Mouse (Mus musculus): Measurements from ENCODE around the gene Slc22a20. TPM values are rescaled to one million over a fixed set of nuclear protein-coding genes. Genes with fewer than 3 reads are reported as not detected.

Gene Slc22a20
- polyA plus RNA-seq, 1 experiment from 2014 or later, result not detected

GRCm38 (mm10) chr19:5928546-5928945, 57.4 kb downstream of the Slc22a20 start:
- DNase-seq (ENCODE audit: low spot score) (no peak), ATAC-seq (ENCODE audit: low FRiP score) (no peak)
- Histone ChIP-seq H3K9me3 (ENCODE audit: control insufficient read depth, low read length) (no peaks in the 10 kb centered on the region), H3K4me3 (ENCODE audit: low read depth, low read length) (no peak overlapping the region), H3K9ac (ENCODE audit: low read depth, low read length) (no peak overlapping the region), H3K27me3 (ENCODE audit: control insufficient read depth, insufficient read depth, low read length) (peaks cover 6% of the 10 kb centered on the region), H3K4me2 (replicated peaks; ENCODE audit: low read depth, low read length) (no peak overlapping the region), H3K27ac (ENCODE audit: low read depth, low read length) (no peak overlapping the region), H3K4me1 (replicated peaks; ENCODE audit: control insufficient read depth, insufficient read depth, low read length) (no peaks in the 10 kb centered on the region; the same call in 1 of the 2 replicates), H3K36me3 (ENCODE audit: control insufficient read depth, insufficient read depth, low read length) (no peaks in the 10 kb centered on the region)
- WGBS, result 65% methylated on average over 3 of the region's 3 CpGs

- WGBS, result 78% methylated on average over 6 of the region's 6 CpGs
- no peak for DNase-seq (ENCODE audit: low spot score)
- H3K27me3 ChIP-seq (ENCODE audit: control insufficient read depth, insufficient read depth, low read length), result peaks cover 6% of the 10 kb centered on the region
- no peak overlapping the region for H3K9ac ChIP-seq (ENCODE audit: low read depth, low read length)
- H3K4me1 ChIP-seq (replicated peaks; ENCODE audit: control insufficient read depth, insufficient read depth, low read length), result no peaks in the 10 kb centered on the region; the same call in 1 of the 2 replicates
- no peak overlapping the region for H3K4me3 ChIP-seq (ENCODE audit: low read depth, low read length)
- H3K9me3 ChIP-seq (ENCODE audit: control insufficient read depth, low read length), result no peaks in the 10 kb centered on the region
- H3K4me2 ChIP-seq (replicated peaks; ENCODE audit: low read depth, low read length), result no peak overlapping the region
- H3K27ac ChIP-seq (ENCODE audit: low read depth, low read length), result no peak overlapping the region
- ATAC-seq (ENCODE audit: low FRiP score), result no peak
- H3K36me3 ChIP-seq (ENCODE audit: control insufficient read depth, insufficient read depth, low read length), result no peaks in the 10 kb centered on the region
Measured at GRCm38 (mm10) chr19:5928104-5928503, 57.8 kb downstream of the Slc22a20 start.

GRCm38 (mm10) chr19:5927532-5927931, 58.4 kb downstream of the Slc22a20 start:
- Histone ChIP-seq H3K36me3 (ENCODE audit: control insufficient read depth, insufficient read depth, low read length) (no peaks in the 10 kb centered on the region), H3K4me3 (ENCODE audit: low read depth, low read length) (no peak overlapping the region)

GRCm38 (mm10) chr19:5927026-5927425, 58.9 kb downstream of the Slc22a20 start:
- H3K36me3 ChIP-seq (ENCODE audit: control insufficient read depth, insufficient read depth, low read length), result no peaks in the 10 kb centered on the region
- ATAC-seq (ENCODE audit: low FRiP score), result no peak
- DNase-seq (ENCODE audit: low spot score), result no peak
- no peaks in the 10 kb centered on the region; the same call in 1 of the 2 replicates for H3K4me1 ChIP-seq (replicated peaks; ENCODE audit: control insufficient read depth, insufficient read depth, low read length)
- H3K27me3 ChIP-seq (ENCODE audit: control insufficient read depth, insufficient read depth, low read length), result peaks cover 6% of the 10 kb centered on the region
- H3K9ac ChIP-seq (ENCODE audit: low read depth, low read length), result no peak overlapping the region
- H3K4me2 ChIP-seq (replicated peaks; ENCODE audit: low read depth, low read length), result no peak overlapping the region
- 78% methylated on average over 11 of the region's 11 CpGs for WGBS
- no peak overlapping the region for H3K27ac ChIP-seq (ENCODE audit: low read depth, low read length)
- no peaks in the 10 kb centered on the region for H3K9me3 ChIP-seq (ENCODE audit: control insufficient read depth, low read length)
- no peak overlapping the region for H3K4me3 ChIP-seq (ENCODE audit: low read depth, low read length)

More at GRCm38 (mm10) chr19:5927532-5927931, 58.4 kb downstream of the Slc22a20 start:
- Histone ChIP-seq H3K4me1 (replicated peaks; ENCODE audit: control insufficient read depth, insufficient read depth, low read length) (no peaks in the 10 kb centered on the region; the same call in 1 of the 2 replicates), H3K27me3 (ENCODE audit: control insufficient read depth, insufficient read depth, low read length) (peaks cover 6% of the 10 kb centered on the region), H3K9me3 (ENCODE audit: control insufficient read depth, low read length) (no peaks in the 10 kb centered on the region), H3K27ac (ENCODE audit: low read depth, low read length) (no peak overlapping the region), H3K9ac (ENCODE audit: low read depth, low read length) (no peak overlapping the region), H3K4me2 (replicated peaks; ENCODE audit: low read depth, low read length) (no peak overlapping the region)
- DNase-seq (ENCODE audit: low spot score) (no peak), ATAC-seq (ENCODE audit: low FRiP score) (no peak)
- 74% methylated on average over 8 of the region's 8 CpGs for WGBS

- WGBS, result 41% methylated on average over 11 of the region's 11 CpGs
- DNase-seq (ENCODE audit: low spot score), result peak; percentile 11
Measured at GRCm38 (mm10) chr19:5925311-5925855, 60.6 kb downstream of the Slc22a20 start.

DNA sequence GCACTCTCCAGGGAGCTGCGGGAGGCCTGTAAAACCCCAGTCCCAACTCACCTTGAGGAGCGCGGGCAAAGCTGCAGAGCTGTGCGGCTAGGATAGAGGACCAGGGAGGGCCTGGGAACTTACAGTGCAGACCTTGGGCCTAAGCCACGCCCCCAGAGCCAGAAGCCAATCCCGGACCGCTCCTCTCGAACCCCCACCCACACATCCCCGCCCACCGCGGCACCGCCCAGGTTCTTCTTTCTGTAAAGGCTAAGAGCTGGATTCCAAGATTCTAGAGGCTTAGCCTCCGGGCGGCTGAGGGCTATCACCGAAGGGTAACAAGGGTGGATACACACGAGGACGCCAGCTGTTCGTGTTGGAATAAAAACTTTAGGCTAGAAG, 61.2 kb downstream of the Slc22a20 start, which contains the start of gene Cdc42ep2:
Gene Cdc42ep2 (minus strand): TSS at position 104 of the 381 bp plus-strand sequence.
- Histone ChIP-seq H3K9me3 (ENCODE audit: control insufficient read depth, low read length) (no peaks in the 10 kb centered on the region), H3K36me3 (ENCODE audit: control insufficient read depth, insufficient read depth, low read length) (no peaks in the 10 kb centered on the region), H3K27me3 (ENCODE audit: control insufficient read depth, insufficient read depth, low read length) (peaks cover 6% of the 10 kb centered on the region), H3K4me2 (replicated peaks; ENCODE audit: low read depth, low read length) (peak within 1 kb of the TSS; percentile 95), H3K4me3 (ENCODE audit: low read depth, low read length) (peak within 1 kb of the TSS; percentile 50), H3K4me1 (replicated peaks; ENCODE audit: control insufficient read depth, insufficient read depth, low read length) (no peaks in the 10 kb centered on the region; the same call in 1 of the 2 replicates), H3K9ac (ENCODE audit: low read depth, low read length) (peak within 1 kb of the TSS; percentile 23), H3K27ac (ENCODE audit: low read depth, low read length) (no peak within 1 kb of the TSS)
- ATAC-seq (ENCODE audit: low FRiP score), result peak; percentile 93
- WGBS, result under 1% methylated on average over 18 of the region's 18 CpGs
- DNase-seq (ENCODE audit: low spot score), result peak; percentile 95

More at GRCm38 (mm10) chr19:5925311-5925855, 60.6 kb downstream of the Slc22a20 start:
- ATAC-seq (ENCODE audit: low FRiP score), result no peak
- Histone ChIP-seq H3K27ac (ENCODE audit: low read depth, low read length) (no peak overlapping the region), H3K4me2 (replicated peaks; ENCODE audit: low read depth, low read length) (peak overlapping the region; percentile 95), H3K36me3 (ENCODE audit: control insufficient read depth, insufficient read depth, low read length) (no peaks in the 10 kb centered on the region), H3K9ac (ENCODE audit: low read depth, low read length) (peak overlapping the region; percentile 23; the same call in 1 of the 2 replicates), H3K9me3 (ENCODE audit: control insufficient read depth, low read length) (no peaks in the 10 kb centered on the region), H3K4me3 (ENCODE audit: low read depth, low read length) (peak overlapping the region; percentile 50), H3K4me1 (replicated peaks; ENCODE audit: control insufficient read depth, insufficient read depth, low read length) (no peaks in the 10 kb centered on the region; the same call in 1 of the 2 replicates), H3K27me3 (ENCODE audit: control insufficient read depth, insufficient read depth, low read length) (peaks cover 6% of the 10 kb centered on the region)

DNA sequence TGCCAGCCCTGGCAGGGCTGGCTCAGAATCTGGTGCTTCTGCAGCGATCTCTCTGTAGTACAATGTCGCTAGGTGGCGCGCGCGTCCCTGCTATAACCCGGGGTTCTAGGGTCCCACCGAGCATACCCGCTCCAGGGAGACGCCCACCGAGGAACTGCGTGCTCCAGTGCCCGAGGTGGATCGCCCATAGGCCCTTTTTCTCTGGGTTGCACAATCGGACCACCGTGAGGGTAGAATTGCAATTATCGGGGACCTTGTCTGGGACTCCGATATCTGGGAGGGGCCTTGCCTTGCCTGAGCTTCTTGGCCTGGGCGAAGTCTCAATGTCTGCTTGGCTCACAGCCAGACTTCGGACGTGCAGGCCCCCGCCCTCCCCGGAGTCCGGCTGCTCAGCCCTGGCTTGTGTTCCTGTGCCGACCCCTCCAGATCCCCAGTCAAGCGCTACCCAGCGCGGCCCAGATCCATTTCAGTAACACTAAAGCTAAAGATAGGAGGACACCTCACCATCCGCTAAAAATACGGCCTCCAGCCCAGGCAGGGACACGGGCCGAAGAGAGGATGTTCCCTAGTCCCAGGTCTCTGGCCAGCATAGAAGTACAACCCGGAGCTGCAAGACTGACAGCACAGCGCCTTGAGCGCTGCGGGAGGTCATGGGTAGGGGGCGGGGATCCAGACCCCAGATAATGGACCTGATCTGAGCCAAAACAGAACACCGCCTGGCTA, 61.8 kb downstream of the Slc22a20 start:
- DNase-seq (ENCODE audit: low spot score), result peak; percentile 98
- peak overlapping the region; percentile 19 for H3K9ac ChIP-seq (ENCODE audit: low read depth, low read length)
- no peaks in the 10 kb centered on the region for H3K9me3 ChIP-seq (ENCODE audit: control insufficient read depth, low read length)
- under 1% methylated on average over 37 of the region's 38 CpGs for WGBS
- H3K4me1 ChIP-seq (replicated peaks; ENCODE audit: control insufficient read depth, insufficient read depth, low read length), result no peaks in the 10 kb centered on the region; the same call in 1 of the 2 replicates
- H3K27ac ChIP-seq (ENCODE audit: low read depth, low read length), result no peak overlapping the region
- H3K36me3 ChIP-seq (ENCODE audit: control insufficient read depth, insufficient read depth, low read length), result no peaks in the 10 kb centered on the region
- H3K4me2 ChIP-seq (replicated peaks; ENCODE audit: low read depth, low read length), result peak overlapping the region; percentile 95
- H3K4me3 ChIP-seq (ENCODE audit: low read depth, low read length), result peak overlapping the region; percentile 50
- H3K27me3 ChIP-seq (ENCODE audit: control insufficient read depth, insufficient read depth, low read length), result peaks cover 6% of the 10 kb centered on the region
- peak; percentile 82 for ATAC-seq (ENCODE audit: low FRiP score)

DNA sequence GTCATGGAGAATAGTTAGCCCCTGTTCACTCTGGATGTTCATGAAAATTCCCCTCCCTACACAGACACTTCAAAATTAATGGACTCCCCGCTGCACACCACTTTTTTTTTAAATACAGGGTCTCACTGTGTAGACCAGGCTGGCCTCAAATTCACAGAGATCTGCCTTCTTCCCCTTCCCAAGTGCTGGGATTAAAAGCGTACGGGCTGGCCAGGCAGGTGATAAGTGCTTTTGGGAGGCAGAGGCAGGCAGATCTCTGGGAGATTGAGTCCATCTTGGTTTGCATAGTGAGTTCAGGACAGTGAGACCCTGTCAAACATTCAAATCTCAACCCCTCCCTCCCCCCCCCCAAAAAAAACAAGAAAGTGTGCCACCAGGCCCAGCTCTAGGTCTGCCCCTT, 63.0 kb downstream of the Slc22a20 start:
- Histone ChIP-seq H3K9ac (ENCODE audit: low read depth, low read length) (no peak overlapping the region), H3K27me3 (ENCODE audit: control insufficient read depth, insufficient read depth, low read length) (peaks cover 6% of the 10 kb centered on the region), H3K4me1 (replicated peaks; ENCODE audit: control insufficient read depth, insufficient read depth, low read length) (no peaks in the 10 kb centered on the region; the same call in 1 of the 2 replicates), H3K4me2 (replicated peaks; ENCODE audit: low read depth, low read length) (no peak overlapping the region), H3K36me3 (ENCODE audit: control insufficient read depth, insufficient read depth, low read length) (no peaks in the 10 kb centered on the region), H3K4me3 (ENCODE audit: low read depth, low read length) (no peak overlapping the region), H3K27ac (ENCODE audit: low read depth, low read length) (no peak overlapping the region), H3K9me3 (ENCODE audit: control insufficient read depth, low read length) (no peaks in the 10 kb centered on the region)
- ATAC-seq (ENCODE audit: low FRiP score), result no peak
- 94% methylated on average over 3 of the region's 3 CpGs for WGBS
- DNase-seq (ENCODE audit: low spot score), result no peak

Data from hindbrain, embryonic 11.5 days (tissue).